Mouse (Mus musculus) testis, adult 2 months (tissue): ENCODE measurements around the gene Clec2i.

Experiments used
- CTCF ChIP-seq: fragments of 200-500 bp; IDR thresholded peaks from 2 replicates; pipeline ENCODE4 v1.5.1; 2012; ENCODE audit warnings: low read depth, mild to moderate bottlenecking, inconsistent platforms, low read length, moderate library complexity; ENCODE audit not compliant: control insufficient read depth, insufficient read depth, insufficient replicate concordance
- POLR2A ChIP-seq: fragments of 200-500 bp; IDR thresholded peaks from 2 replicates; pipeline ENCODE4 v1.6.1; 2012; ENCODE audit warnings: low read depth, mild to moderate bottlenecking, inconsistent platforms, low read length, moderate library complexity; ENCODE audit not compliant: control insufficient read depth

DNA sequence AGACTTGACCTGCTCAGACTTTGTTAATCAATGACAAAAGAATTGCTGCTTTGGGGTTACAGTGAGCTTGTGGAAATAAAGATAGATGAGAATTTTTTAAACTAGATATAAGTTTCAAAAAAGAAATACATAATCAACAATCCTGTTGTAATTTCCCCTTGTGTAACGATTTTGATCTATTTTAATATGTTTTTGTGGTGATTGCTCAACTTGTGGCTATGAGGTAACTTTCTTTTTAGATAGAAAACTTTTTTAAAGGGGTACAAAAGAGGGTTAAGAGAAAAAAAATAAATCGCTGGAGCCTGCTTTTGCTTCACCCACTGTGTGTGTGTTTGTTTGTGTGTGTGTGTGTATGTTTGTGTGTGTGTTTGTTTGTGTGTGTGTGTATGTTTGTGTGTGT, 36.2 kb upstream of the Clec2i start:
- no peak for TF ChIP-seq CTCF
- TF ChIP-seq POLR2A = no peak
